Mouse (Mus musculus) embryonic fibroblast, embryonic 13.5 days (primary cell): ENCODE results near the gene Dgcr8.

Experiments
- CTCF ChIP-seq: IDR thresholded peaks from 2 replicates; pipeline ENCODE4 v1.5.1; 2011; ENCODE audit warnings: mild to moderate bottlenecking, control low read depth, low read length, moderate library complexity, borderline replicate concordance; ENCODE audit not compliant: insufficient read depth
- POLR2A ChIP-seq: IDR thresholded peaks from 2 replicates; pipeline ENCODE4 v1.6.1; 2011; ENCODE audit warnings: low read depth, mild to moderate bottlenecking, control low read depth, low read length, moderate library complexity

DNA sequence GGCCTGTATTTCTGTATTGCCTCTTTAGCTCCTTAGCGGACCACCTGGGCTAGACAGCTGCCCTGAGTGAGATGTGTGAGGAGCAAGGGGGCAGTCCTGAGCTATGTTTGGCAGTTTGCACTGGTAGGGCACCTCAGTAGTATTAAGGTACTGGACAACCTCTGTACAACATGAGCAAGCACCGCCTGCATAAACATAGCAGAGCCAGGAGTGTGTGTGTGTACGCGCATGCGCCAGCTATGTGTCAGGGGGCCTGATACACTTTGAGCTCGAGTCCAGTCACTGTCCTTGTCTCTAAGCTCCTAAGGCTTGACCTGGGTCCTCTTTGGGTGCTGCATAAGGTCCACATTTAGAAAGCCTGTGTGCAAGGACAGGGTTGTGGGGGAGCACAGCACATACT lies 58.4 kb downstream of the Dgcr8 start:
- TF ChIP-seq CTCF (no peak), POLR2A (no peak)
